Mouse (Mus musculus) gastrocnemius, adult 2 months (tissue): ENCODE results near the gene Cntfr. TPM values are rescaled to one million over a fixed set of nuclear protein-coding genes. Genes with fewer than 3 reads are reported as not detected.

ENCODE experiments used
- DNase-seq: peaks from one replicate; pipeline ENCODE4 v3.0.0; 2022
- H3K27ac ChIP-seq: fragments of 200-600 bp; 2 replicates; pipeline ENCODE4 v1.8.1; 2022; ENCODE audit warnings: mild to moderate bottlenecking
- H3K4me3 ChIP-seq: fragments of 200-600 bp; 2 replicates; pipeline ENCODE4 v1.8.1; 2022; ENCODE audit warnings: mild to moderate bottlenecking, moderate library complexity
- CTCF ChIP-seq: fragments of 200-600 bp; IDR thresholded peaks from 2 replicates; pipeline ENCODE4 v1.8.1; 2022; ENCODE audit warnings: antibody characterized with exemption, mild to moderate bottlenecking, moderate library complexity
- intact Hi-C: fragments of 180-260 bp; cut with DNase I; formaldehyde crosslinking; loops from one replicate; pipeline ENCODE4 v1.15.1; 2025
- total RNA-seq, 2 experiments: library from RNA; stranded (reverse); gene quantifications; 2 replicates each; pipeline ENCODE4 v1.2.3; 2021

The Cntfr gene
- total RNA-seq, 2 experiments from 2014 or later: 27.3 to 55.3 TPM

DNA sequence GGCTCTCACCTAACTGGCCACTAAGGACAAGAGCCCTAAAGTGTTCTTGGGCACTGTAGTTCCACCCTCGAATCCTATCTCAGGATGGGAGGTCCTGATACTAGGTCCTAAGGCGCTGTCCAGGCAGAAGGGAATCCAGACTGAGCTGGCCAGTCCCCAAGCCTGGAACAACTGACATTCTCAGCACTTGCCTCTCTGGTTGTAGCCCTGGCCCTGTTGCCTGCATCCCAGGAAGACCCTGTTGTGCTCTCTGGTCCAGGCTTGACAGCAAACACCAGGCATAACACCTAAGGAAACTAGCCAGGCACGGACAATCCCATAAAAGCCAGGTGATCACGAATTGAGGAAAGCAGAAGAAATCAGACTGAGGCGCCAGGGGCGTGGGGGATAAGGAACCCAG lies 14.1 kb downstream of the Cntfr start:
- Histone ChIP-seq H3K27ac (no peak overlapping the region), H3K4me3 (no peak overlapping the region)
- intact Hi-C loops: no loop called here
- no peak for DNase-seq
- no peak for TF ChIP-seq CTCF

DNA sequence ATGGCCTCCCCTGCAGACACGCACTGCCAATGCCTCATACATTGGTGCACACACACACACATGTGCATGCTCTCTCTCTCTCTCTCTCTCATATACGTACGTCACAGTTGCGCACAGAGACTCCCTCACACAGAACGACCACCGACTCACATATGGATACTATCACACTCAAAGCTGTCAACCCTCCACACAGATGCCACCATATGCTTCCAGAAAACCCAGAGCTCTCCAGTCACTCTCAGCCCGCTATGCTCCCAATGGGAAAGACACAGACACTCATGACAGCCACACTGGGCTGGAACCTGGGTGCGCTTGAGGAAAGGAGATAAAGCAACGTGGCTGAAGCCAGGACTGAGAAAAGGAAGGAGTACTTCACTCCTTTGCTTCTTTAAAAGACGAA lies 14.9 kb downstream of the Cntfr start:
- intact Hi-C loops: no loop called here
- DNase-seq: no peak
- Histone ChIP-seq H3K27ac (no peak overlapping the region), H3K4me3 (no peak overlapping the region)
- TF ChIP-seq CTCF: no peak

DNA sequence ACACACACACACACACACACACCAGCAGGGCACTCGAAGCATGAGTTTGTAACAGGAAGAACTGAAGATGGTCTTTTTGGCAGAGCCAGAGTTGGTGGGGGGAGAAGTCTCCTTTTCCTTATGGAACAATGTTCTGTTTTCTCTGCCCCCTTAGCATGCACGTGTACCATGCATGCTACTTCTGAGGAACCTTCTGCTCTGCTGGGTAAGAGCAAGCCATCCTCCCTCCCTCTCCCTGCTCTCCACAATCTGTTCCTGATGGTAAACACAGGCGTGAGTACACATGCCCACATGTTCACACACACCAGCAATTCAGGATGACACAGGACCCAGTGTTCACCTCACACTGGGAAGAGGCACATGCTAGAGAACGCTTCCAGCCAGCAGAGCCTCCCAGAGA lies 15.7 kb downstream of the Cntfr start:
- intact Hi-C loops: no loop called here
- H3K4me3 ChIP-seq: no peak overlapping the region
- no peak for DNase-seq
- H3K27ac ChIP-seq: no peak overlapping the region
- TF ChIP-seq CTCF: no peak

DNA sequence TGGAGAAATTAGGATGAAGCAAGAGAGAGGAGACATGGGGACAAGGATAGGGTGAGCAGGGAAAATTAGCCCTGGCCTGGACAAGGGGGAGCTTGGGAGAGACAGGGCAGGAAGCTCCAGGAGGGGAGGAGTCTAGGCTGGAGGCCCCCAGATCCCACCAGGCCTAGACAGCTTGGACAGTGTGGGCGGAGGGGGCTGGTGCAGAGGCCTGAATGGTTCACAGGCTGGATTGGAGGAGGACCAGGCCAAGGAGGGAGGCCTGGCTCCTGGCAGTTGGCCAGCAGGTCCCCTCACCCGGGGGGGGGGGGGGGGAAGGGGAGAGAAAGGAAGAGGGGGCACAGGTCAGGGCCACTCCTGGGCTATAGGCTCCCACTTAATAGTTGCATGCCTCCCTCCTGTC lies 17.6 kb downstream of the Cntfr start:
- TF ChIP-seq CTCF: no peak
- DNase-seq: no peak

DNA sequence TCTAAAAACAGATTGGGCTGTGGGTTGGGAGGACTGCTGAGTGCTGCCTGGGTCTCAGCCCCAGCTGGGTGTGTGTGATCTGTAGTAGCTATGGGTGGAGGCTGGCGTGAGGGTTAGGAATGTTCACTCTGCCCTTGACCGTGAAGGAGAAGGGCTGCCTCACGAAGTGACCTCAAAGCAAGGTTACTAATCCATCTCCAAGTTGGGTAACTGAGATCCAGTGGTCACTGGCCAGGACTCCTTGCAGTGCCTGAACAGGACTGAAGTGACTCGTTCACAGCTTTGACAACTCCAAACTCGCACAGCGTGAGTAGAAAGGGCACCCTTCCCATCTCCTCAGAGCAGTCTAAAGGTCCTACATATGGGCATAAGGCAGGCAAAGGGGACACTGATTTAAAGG lies 18.0 kb downstream of the Cntfr start:
- Histone ChIP-seq H3K27ac (peak overlapping the region; percentile 32), H3K4me3 (no peak overlapping the region)
- no peak for TF ChIP-seq CTCF
- no peak for DNase-seq
- intact Hi-C loops: no loop called here

More for the DNA sequence above, 17.6 kb downstream of the Cntfr start:
- intact Hi-C loops: no loop called here
- H3K27ac ChIP-seq: peak overlapping the region; percentile 32
- H3K4me3 ChIP-seq: no peak overlapping the region

DNA sequence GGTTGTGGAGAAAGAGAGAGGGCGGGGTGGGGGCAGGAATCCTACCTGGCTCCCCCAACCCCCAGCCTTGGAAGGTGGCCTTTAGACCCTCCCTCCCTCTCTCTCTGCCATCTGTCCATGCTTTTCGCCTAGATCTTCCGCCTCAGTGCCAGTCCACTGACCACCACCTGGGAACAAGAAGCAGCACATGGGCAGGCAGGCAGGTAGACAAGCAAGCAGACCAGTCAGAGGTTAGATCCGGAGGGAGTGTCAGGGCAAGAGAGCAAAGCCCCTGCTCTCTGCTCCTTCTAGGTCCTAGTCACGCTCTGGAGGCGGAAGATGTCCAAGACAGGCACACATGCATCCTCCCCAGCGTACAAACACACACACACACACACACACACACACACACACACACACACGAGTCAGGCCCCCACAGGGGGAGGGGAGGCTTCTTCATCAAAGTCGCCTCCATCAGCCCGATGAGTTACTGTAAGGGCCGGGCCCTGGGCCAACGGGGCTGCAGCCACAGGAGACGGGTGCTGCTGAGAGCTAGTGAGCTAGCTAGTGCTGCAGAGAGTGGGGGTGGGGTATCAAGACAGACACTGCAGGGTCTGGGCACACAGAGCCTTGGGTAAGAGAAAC lies 19.8 kb downstream of the Cntfr start:
- DNase-seq: no peak
- H3K4me3 ChIP-seq: no peak overlapping the region
- intact Hi-C loops: no loop called here
- no peak overlapping the region for H3K27ac ChIP-seq
- TF ChIP-seq CTCF: no peak

DNA sequence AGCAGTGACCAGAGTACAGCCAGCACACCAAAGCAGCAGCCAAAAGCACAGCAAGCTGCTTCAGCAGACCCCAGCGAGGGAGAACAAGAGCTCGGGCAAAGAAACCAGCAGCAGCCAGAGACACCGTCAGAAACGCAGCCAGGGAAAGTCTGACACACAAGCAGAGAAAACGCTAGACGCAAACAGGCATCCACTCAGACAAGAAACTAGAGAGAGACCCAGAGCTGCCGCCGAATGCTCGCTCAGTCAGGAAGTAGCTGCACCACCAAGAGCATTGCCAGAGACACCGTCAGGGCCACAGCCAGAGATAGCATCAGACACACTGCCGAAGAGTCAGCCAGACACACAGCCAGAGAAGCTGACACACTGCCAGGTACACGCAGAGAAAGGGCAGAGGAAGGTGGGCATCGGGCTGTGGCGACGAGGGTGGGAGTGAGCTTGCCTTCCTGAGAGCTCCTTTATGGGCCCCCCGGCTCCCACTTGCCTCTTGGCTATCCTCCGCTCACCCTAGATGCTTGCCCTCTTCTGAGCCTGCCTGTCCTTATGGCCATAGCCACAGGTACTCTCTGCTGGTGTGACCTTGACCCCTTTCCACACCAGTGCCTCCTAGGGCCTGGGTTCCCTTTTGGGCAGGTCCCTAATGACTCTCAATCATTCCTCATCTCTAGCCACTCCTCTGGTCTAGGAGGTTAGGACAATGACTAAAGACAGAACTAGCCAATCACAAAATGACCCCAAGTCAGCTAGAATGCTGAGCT lies 20.5 kb downstream of the Cntfr start:
- intact Hi-C loops: no loop called here
- Histone ChIP-seq H3K27ac (peak overlapping the region; percentile 5; the same call in 1 of the 2 replicates), H3K4me3 (no peak overlapping the region)
- TF ChIP-seq CTCF: no peak
- no peak for DNase-seq

DNA sequence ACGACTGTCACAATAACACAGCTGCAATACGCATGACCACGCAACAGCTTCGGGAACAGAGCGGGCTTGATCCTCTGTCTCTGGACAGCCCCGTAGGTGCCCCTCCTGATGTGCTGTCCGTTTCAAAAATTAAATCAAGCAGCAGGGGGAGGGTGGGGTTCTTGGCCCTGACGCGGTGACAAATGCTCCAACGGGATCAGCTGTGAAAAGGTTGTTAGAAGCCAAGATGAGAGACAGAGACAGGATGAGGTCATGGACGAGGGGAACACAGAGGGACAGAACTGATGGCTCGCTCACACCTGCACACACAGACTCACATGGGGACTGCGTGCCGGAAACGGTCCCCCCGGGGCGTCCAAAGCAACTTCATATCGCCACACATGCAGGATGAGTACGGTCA lies 23.7 kb downstream of the Cntfr start:
- DNase-seq: no peak
- intact Hi-C loops: no loop called here
- no peak overlapping the region for H3K4me3 ChIP-seq
- no peak for TF ChIP-seq CTCF
- no peak overlapping the region for H3K27ac ChIP-seq

DNA sequence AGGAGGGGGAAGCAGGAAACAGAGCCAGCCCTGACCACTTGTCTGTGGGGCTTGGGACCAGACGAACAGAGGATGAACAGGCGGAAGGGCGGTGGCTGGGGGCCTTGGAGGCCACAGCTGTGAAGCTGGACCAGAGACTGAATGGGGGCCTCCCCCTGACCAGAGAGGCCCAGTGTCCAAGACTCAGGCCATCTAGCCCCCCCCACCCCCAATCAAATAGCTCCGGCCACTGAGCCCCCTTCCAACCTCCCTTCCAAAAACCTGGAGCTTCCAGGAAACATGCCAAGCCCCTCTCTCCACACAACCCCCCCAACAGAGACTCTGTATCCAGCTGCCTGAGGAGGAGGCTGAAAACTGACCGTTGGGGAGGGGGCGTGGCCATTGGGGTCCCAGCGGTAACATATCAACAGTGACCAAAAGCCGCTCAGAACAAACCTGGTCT lies 24.3 kb downstream of the Cntfr start:
- DNase-seq: no peak
- H3K27ac ChIP-seq: no peak overlapping the region
- no peak overlapping the region for H3K4me3 ChIP-seq
- no peak for TF ChIP-seq CTCF
- intact Hi-C loops: no loop called here

DNA sequence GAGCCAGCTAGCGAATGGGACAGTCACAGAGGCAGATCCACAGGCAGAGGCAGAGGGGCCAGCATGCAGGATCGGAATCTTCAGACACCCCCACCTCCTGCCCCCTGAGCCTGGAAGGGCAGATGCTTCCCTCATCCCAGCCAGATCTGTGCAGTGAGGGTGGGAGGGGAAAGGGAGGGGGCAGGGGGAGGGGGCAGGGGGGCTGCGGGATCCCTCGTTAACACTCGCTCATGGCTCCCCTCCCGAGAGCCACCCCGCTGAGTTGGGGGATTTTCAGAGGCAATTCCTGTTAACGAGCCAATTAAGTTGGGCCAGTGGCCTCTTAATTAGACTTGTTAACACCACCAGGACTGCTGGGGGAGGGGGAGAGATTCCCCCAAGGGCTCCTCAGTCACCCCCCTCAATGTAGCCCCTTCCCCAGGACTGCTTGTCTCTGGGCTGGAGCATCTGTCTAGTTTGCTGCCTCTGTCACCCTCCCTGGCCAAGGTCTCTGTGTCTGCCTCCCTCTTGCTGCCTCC lies 24.9 kb downstream of the Cntfr start:
- DNase-seq: no peak
- Histone ChIP-seq H3K27ac (no peak overlapping the region), H3K4me3 (no peak overlapping the region)
- intact Hi-C loops: no loop called here
- TF ChIP-seq CTCF: no peak

DNA sequence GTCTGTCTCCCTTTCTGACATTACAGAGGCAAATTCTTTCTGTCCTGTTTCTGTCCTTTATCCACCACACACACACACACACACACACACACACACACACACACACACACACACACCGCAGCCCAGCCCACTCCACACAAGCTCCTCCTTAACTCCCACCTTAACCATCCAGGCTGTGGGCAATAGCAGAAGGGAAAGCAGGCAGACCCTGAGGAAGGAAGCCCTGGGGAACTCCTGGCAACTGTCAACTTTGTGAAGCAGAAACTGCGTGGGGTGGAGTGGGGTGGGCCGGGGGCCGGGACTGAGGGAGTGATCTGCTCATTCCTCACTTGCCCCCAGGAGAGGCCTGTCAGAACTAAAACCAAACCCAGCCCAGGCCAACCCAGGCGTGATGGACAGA lies 25.4 kb downstream of the Cntfr start:
- TF ChIP-seq CTCF: no peak
- intact Hi-C loops: no loop called here
- Histone ChIP-seq H3K27ac (no peak overlapping the region), H3K4me3 (no peak overlapping the region)
- no peak for DNase-seq

DNA sequence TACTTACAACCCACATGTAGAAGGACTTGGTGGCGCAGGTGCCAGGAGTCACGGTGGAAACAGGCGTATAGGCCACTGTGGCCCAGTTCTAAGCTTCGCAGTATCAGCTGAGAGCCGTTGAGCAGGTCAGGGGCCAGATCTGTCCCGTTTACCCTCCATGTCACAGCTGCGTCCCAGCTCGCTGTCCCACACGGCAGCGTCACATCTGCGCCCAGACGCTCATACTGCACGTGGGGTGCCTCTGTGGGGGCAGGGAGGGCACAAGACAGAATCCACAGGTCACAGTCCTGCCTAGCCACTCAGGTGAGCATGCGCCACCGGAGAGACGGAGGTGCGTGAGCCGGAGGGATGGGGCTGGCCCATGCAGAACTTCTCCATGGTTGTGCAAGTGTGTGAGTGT lies 26.1 kb downstream of the Cntfr start:
- no peak for TF ChIP-seq CTCF
- no peak overlapping the region for H3K4me3 ChIP-seq
- no peak for DNase-seq
- no peak overlapping the region for H3K27ac ChIP-seq
- intact Hi-C loops: no loop called here

DNA sequence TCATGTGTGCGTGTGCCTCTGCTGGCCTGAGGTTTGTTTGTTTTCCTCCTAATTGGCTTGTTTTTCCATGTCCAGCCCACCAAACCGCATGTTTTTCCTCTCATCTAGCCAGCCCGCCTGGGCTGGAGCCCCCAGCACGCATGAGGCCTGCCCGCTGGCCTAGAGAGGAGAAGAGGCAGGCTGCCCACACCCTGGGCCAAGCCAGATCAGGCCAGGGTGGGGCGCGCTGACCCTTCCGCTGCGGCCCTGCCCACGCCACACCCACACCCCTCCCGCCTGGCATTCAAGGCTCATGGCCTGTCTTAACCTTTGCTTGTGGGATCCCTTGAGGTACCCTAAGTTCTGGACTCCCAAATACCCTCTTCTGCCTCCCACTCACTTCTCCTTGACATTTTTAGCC lies 30.2 kb downstream of the Cntfr start:
- peak; percentile 85 for DNase-seq
- peak; percentile 26; the same call in 1 of the 2 replicates for TF ChIP-seq CTCF
- intact Hi-C loops: no loop called here
- Histone ChIP-seq H3K4me3 (no peak overlapping the region), H3K27ac (peak overlapping the region; percentile 77)
